Mouse (Mus musculus) retina, postnatal 1 day (tissue): ENCODE results near the gene Lect2.

ENCODE experiments used
- DNase-seq: peaks from one replicate; pipeline ENCODE4 v3.0.0-alpha.2; 2012

The Lect2 gene

GRCm38 (mm10) chr13:56554409-56554808, 6.1 kb upstream of the Lect2 start:
- DNase-seq: peak; percentile 85

- DNase-seq: no peak
Measured at GRCm38 (mm10) chr13:56553923-56554322, 5.6 kb upstream of the Lect2 start.

- DNase-seq: no peak
Measured at GRCm38 (mm10) chr13:56551661-56552060, 3.4 kb upstream of the Lect2 start.

- DNase-seq: no peak
Measured at GRCm38 (mm10) chr13:56550574-56550973, 2.3 kb upstream of the Lect2 start.

GRCm38 (mm10) chr13:56549364-56549763, 1.1 kb upstream of the Lect2 start:
- no peak for DNase-seq

- DNase-seq: no peak
Measured at GRCm38 (mm10) chr13:56544956-56545355, 3.3 kb downstream of the Lect2 start.

- DNase-seq: peak; percentile 13
Measured at GRCm38 (mm10) chr13:56543805-56544204, 4.5 kb downstream of the Lect2 start.

- DNase-seq: no peak
Measured at GRCm38 (mm10) chr13:56539846-56540245, 8.5 kb downstream of the Lect2 start.

- DNase-seq: no peak
Measured at GRCm38 (mm10) chr13:56537026-56537425, 11.3 kb downstream of the Lect2 start.

GRCm38 (mm10) chr13:56535570-56535969, 12.7 kb downstream of the Lect2 start:
- DNase-seq: no peak

GRCm38 (mm10) chr13:56534931-56535330, 13.4 kb downstream of the Lect2 start:
- no peak for DNase-seq

GRCm38 (mm10) chr13:56529685-56530084, 18.6 kb downstream of the Lect2 start:
- DNase-seq: no peak

- DNase-seq: no peak
Measured at GRCm38 (mm10) chr13:56529031-56529430, 19.3 kb downstream of the Lect2 start.

GRCm38 (mm10) chr13:56528281-56528680, 20.0 kb downstream of the Lect2 start:
- DNase-seq: no peak

- DNase-seq: no peak
Measured at GRCm38 (mm10) chr13:56527846-56528245, 20.5 kb downstream of the Lect2 start.

GRCm38 (mm10) chr13:56526871-56527270, 21.4 kb downstream of the Lect2 start:
- DNase-seq: no peak

GRCm38 (mm10) chr13:56522821-56523167, 25.5 kb downstream of the Lect2 start:
- no peak for DNase-seq

- peak; percentile 93 for DNase-seq
Measured at GRCm38 (mm10) chr13:56522081-56522820, 26.1 kb downstream of the Lect2 start, which contains the start of gene Fbxl21. Gene Fbxl21 (plus strand): TSS chr13:56522472.

- DNase-seq: peak; percentile 75
Measured at GRCm38 (mm10) chr13:56516816-56517215, 31.5 kb downstream of the Lect2 start.

- peak; percentile 58 for DNase-seq
Measured at GRCm38 (mm10) chr13:56516311-56516710, 32.0 kb downstream of the Lect2 start.

GRCm38 (mm10) chr13:56513595-56513994, 34.7 kb downstream of the Lect2 start:
- DNase-seq: no peak

- DNase-seq: no peak
Measured at GRCm38 (mm10) chr13:56509796-56510195, 38.5 kb downstream of the Lect2 start.

GRCm38 (mm10) chr13:56506871-56507496, 41.3 kb downstream of the Lect2 start:
- DNase-seq: no peak

- no peak for DNase-seq
Measured at GRCm38 (mm10) chr13:56501866-56502420, 46.4 kb downstream of the Lect2 start.
